Mouse (Mus musculus) CH12.LX (cell line): ENCODE data around the gene Pdcd5.

Experiments
- E2F4 ChIP-seq: IDR thresholded peaks from 2 replicates; pipeline ENCODE4 v1.6.1; 2011; ENCODE audit warnings: low read depth, low read length, improper control_type of control experiment; ENCODE audit not compliant: insufficient replicate concordance
- EP300 ChIP-seq: IDR thresholded peaks from 2 replicates; pipeline ENCODE4 v1.6.1; 2011; ENCODE audit warnings: low read length, improper control_type of control experiment
- MAX ChIP-seq: IDR thresholded peaks from 2 replicates; pipeline ENCODE4 v1.6.1; 2011; ENCODE audit warnings: low read length, improper control_type of control experiment
- NELFE ChIP-seq: IDR thresholded peaks from 2 replicates; pipeline ENCODE4 v1.6.1; 2011; ENCODE audit warnings: low read depth, low read length, improper control_type of control experiment
- POLR2A ChIP-seq: IDR thresholded peaks from 2 replicates; pipeline ENCODE4 v1.6.1; 2011; ENCODE audit warnings: low read depth, mild to moderate bottlenecking, improper control_type of control experiment, low read length
- ZC3H11A ChIP-seq: IDR thresholded peaks from 2 replicates; pipeline ENCODE4 v1.6.1; 2012; ENCODE audit warnings: low read depth, mild to moderate bottlenecking, inconsistent platforms, low read length, improper control_type of control experiment
- ZKSCAN1 ChIP-seq: IDR thresholded peaks from 2 replicates; pipeline ENCODE4 v1.6.1; 2012; ENCODE audit warnings: low read depth, inconsistent platforms, low read length, improper control_type of control experiment, borderline replicate concordance

- no peak for TF ChIP-seq MAX
- no peak for TF ChIP-seq NELFE
- TF ChIP-seq ZKSCAN1: no peak
- TF ChIP-seq ZC3H11A: no peak
- TF ChIP-seq POLR2A: no peak
- no peak for TF ChIP-seq E2F4
- no peak for TF ChIP-seq EP300
Measured at GRCm38 (mm10) chr7:35600031-35600430, 47.3 kb downstream of the Pdcd5 start.
